Comparison of ENCODE assay signal across 13 mouse cellular contexts in the genomic region with DNA sequence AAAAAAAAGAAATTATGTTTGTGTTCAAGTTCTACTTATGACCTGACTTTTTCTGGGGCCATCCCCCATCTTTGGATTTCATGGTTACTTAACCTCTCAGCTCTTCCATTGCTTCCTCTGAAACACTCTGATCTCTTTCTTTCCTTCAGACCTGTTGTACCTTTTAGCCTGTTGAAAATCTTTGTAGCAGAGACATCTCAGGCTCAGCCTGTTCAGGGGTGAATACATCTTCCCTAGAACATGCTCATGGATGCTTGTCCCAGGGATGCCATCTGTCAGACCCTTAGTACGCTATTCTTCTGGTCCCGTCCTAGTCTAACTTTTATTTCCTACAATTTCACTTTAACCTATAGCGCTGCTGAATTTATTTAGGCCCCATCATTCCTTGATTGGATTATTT. TPM values are rescaled to one million over a fixed set of nuclear protein-coding genes. Genes with fewer than 3 reads are reported as not detected.
A peak's percentile ranks its signal among the peaks of the same experiment; 100 is the strongest.
DNase-seq lines count a peak whose midpoint lies in the region; ATAC-seq and TF ChIP-seq lines count a peak whose summit lies in the region.
"Had no signal": no experiment of that assay in that cellular context is flagged by ENCODE, and none has a peak within 500 bp of the region (broad histone marks: within the 10 kb centered on the region; RNA-seq: fewer than 3 reads in every experiment).

No protein-coding gene starts in this region.

- H3K4me1 ChIP-seq in E14TG2a.4 (replicated peaks; ENCODE audit: low read depth, low read length) = peaks cover 65% of the 10 kb centered on the region
- peaks cover 20% of the 10 kb centered on the region for H3K4me1 ChIP-seq in intestine, embryonic 15.5 days (replicated peaks)

- H3K9me3 ChIP-seq in E14TG2a.4 (ENCODE audit: low read length) = no peaks in the 10 kb centered on the region
- no peaks in the 10 kb centered on the region for H3K9me3 ChIP-seq in intestine, embryonic 15.5 days
- H3K9me3 ChIP-seq: limb, embryonic 13.5 days had no signal

- DNase-seq in heart, adult 11 months = peak; percentile 55
- DNase-seq in heart, postnatal 36 days = no peak
- no peak for DNase-seq in left cerebral cortex, adult 2 months (ENCODE audit: extremely low spot score in 1 of 2, low spot score in 2 of 2)
- no peak for DNase-seq in left cerebral cortex, adult 9 months (ENCODE audit: low spot score in 2 of 2)
- no peak for DNase-seq in thymus, postnatal 25 days
- DNase-seq in cerebellum, adult 9-10 months = no peak

- no peak overlapping the region for H3K4me2 ChIP-seq in intestine, embryonic 15.5 days (replicated peaks)

- H3K9ac ChIP-seq in intestine, embryonic 15.5 days = no peak overlapping the region

- no peak overlapping the region for H3K4me3 ChIP-seq in left cerebral cortex, adult 2 months
- H3K4me3 ChIP-seq in E14TG2a.4 (replicated peaks; ENCODE audit: low read length) = peak overlapping the region; percentile 99; the same call in 1 of the 2 replicates
- H3K4me3 ChIP-seq in intestine, embryonic 15.5 days (replicated peaks) = no peak overlapping the region

- H3K36me3 ChIP-seq in E14TG2a.4 (ENCODE audit: insufficient read depth, low read length) = peaks cover 4% of the 10 kb centered on the region; the same call in 1 of the 2 replicates
- H3K36me3 ChIP-seq in intestine, embryonic 15.5 days = no peaks in the 10 kb centered on the region
- H3K36me3 ChIP-seq: limb, embryonic 13.5 days had no signal

- WGBS in intestine, embryonic 15.5 days = 68% methylated on average over 3 of the region's 3 CpGs

- H3K27ac ChIP-seq in left cerebral cortex, adult 2 months = peak overlapping the region; percentile 91
- peak overlapping the region; percentile 94; the same call in 1 of the 2 replicates for H3K27ac ChIP-seq in intestine, embryonic 15.5 days

- no peak for ATAC-seq in intestine, embryonic 15.5 days

- intact Hi-C loops in heart, postnatal 36 days (cut with DNase I) = no loop called here
- intact Hi-C loops in left cerebral cortex, adult 2 months (cut with DNase I) = no loop called here

- H3K27me3 ChIP-seq in E14TG2a.4 (ENCODE audit: insufficient read depth, low read length) = no peaks in the 10 kb centered on the region
- H3K27me3 ChIP-seq in intestine, embryonic 15.5 days (replicated peaks) = no peaks in the 10 kb centered on the region
- H3K27me3 ChIP-seq: limb, embryonic 13.5 days had no signal

- no peak for TF ChIP-seq CTCF in left cerebral cortex, adult 2 months (IDR thresholded peaks at IDR 0.05)
- TF ChIP-seq CTCF in E14TG2a.4 (conservative IDR thresholded peaks at IDR 0.05; ENCODE audit: low read length) = no peak

RNA-seq across cellular contexts. Expression of a gene that starts 0.7 kb away (rescaled TPM):
- 10 to 100 TPM; 17.2 to 17.7 TPM for total RNA-seq in heart, postnatal 36 days (2021)
- total RNA-seq in left cerebral cortex, adult 2 months (2021) = 10 to 100 TPM; 70.5 to 71.0 TPM
- 35.0 and 38.7 TPM in 2 replicates for polyA plus RNA-seq in intestine, embryonic 15.5 days (2015; fragmentation: Nextera tagmentation; extraction: Ambion mirVana)

RNA-seq across cellular contexts. Expression of a gene that starts 9.7 kb away (rescaled TPM):
- not detected for total RNA-seq in heart, postnatal 36 days (2021)
- total RNA-seq in left cerebral cortex, adult 2 months (2021) = not detected
- polyA plus RNA-seq in intestine, embryonic 15.5 days (2015; fragmentation: Nextera tagmentation; extraction: Ambion mirVana) = not detected in 2 replicates
- total RNA-seq: megakaryocyte, adult 5-6 weeks had no signal
- polyA plus RNA-seq: C2C12; heart, embryonic 11.5 days; limb, embryonic 13.5 days; neural tube, embryonic 14.5 days had no signal
